Mouse (Mus musculus) B cell, adult 2 months (primary cell): Measurements from ENCODE around the gene Piwil1.
"Not testable (repeated sequence)": the region's sequence is repeated elsewhere in the genome, so short reads cannot be mapped to it uniquely, and the experiment has no call there.

Experiments
- DNase-seq, 2 experiments: peaks; one replicate each; pipeline ENCODE4 v3.0.0; 2022

The Piwil1 gene

GRCm38 (mm10) chr5:128711847-128712246 lies 9.5 kb downstream of the Piwil1 start:
- DNase-seq: no peak

- no peak for DNase-seq
These were observed 12.8 kb downstream of the Piwil1 start for GRCm38 (mm10) chr5:128715171-128715570.

DNA sequence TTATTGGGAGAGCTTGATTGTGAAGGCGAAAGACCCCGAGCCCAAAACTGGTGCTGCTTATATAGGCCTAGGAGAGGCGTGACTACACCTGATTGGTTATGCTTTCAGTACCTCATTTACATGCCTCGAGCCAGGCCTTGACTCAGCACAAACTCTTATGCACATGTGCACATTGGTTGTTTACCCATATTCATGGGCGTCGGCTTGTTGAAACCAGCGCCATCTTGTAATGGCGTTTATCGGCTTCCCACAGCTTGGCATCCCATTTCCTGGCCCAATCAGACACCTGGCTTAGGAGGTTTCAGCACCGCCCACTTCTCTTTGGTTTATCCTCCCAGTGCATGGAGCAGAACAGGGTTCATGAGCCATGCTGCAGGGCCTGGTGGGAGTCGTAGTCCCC lies 18.1 kb downstream of the Piwil1 start:
- not testable (repeated sequence) for DNase-seq

DNA sequence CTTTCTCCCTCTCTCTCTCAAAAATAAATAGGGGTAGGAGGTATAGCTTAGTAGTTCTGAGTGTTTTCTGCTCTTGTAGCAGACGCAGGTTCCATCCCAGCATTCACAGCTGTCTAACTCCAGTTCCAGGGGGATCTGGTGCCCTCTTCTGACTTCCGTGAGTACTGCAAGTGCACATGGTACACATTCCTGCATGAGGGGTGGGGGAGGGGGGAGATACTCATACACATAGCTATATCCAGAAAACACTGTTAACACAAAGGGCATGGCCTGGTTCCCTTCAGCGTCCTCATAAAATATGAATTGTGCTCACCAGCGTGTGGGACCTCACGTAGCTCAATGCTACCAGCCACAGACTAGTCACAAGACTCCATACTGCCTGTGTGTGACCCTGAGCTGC lies 27.0 kb downstream of the Piwil1 start:
- no peak for DNase-seq

GRCm38 (mm10) chr5:128730634-128731033 lies 28.3 kb downstream of the Piwil1 start:
- no peak for DNase-seq

GRCm38 (mm10) chr5:128732416-128733014 lies 30.2 kb downstream of the Piwil1 start:
- DNase-seq: no peak

DNA sequence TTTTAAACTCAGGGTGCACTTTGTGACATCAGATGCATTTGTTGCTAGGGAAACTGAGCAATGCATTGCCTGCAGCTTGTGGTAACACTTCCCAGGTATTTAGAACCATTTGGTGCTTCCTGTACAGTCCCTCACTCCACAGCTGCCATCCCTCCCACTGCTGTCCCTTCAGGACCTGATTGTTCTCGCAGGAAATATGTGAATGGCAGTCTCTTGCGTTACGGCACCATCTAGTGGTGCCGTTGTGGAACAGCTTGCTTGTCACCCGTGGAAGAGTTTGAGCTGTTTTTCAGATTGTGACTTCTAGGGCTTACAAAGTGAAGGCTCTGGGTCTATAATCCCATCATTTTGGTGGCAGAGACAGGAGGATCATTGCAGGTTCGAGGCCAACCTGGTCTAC lies 31.6 kb downstream of the Piwil1 start:
- no peak for DNase-seq

GRCm38 (mm10) chr5:128735921-128736320 lies 33.6 kb downstream of the Piwil1 start:
- DNase-seq: no peak

- DNase-seq: no peak
These were observed 37.0 kb downstream of the Piwil1 start for GRCm38 (mm10) chr5:128739168-128739837.

GRCm38 (mm10) chr5:128739838-128740171 lies 37.5 kb downstream of the Piwil1 start:
- DNase-seq: no peak

- DNase-seq: no peak
These were observed 42.0 kb downstream of the Piwil1 start for GRCm38 (mm10) chr5:128744351-128744750.

DNA sequence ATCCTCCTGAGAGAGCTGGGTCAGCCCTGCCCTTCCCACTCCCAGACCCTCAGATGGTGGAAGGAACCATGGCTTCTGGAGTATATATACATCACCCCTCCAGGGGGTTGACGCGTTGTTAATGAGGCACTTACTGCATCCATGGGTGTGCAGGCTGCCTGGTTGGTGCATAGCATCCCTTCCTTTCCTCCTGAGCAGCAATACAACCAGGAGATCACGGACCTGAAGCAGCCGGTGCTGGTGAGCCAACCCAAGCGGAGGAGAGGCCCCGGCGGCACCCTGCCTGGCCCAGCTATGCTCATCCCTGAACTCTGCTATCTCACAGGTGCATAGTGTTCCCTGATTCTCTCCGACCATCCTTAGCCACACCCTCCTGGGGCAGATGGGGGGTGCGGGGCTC lies 42.9 kb downstream of the Piwil1 start:
- no peak for DNase-seq

- DNase-seq: no peak
These were observed 43.9 kb downstream of the Piwil1 start for GRCm38 (mm10) chr5:128746261-128746660.

- no peak for DNase-seq
These were observed 58.8 kb downstream of the Piwil1 start for GRCm38 (mm10) chr5:128761118-128761517.

DNA sequence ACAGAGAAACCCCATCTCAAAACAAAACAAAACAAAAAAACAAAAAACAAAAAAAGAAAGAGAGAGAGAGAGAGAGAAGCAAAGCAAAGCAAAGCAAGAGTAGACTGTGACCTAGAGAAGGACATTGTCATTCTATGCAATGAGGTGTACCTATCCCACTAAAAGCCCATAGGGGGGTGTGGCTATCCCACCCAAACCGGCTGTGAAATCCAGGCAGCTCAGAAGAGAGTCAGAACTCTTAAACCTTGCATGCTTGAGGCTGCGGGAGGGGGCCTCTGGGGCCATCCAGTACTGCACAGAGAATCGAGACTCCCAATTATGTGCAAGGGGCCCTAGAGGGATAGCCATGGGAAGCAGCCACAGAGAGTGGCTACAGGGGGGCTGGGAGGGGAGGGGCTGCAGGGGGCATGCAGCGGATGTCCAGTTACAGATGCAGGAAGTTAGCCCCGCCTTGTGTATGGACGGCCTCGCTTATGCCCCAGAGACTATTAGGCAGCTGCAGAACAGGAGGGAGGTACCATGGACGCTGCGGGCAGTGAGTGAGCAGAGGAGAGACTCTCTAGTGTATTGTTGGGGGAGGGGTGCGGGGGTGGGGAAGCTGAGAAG lies 66.8 kb downstream of the Piwil1 start:
- no peak for DNase-seq

DNA sequence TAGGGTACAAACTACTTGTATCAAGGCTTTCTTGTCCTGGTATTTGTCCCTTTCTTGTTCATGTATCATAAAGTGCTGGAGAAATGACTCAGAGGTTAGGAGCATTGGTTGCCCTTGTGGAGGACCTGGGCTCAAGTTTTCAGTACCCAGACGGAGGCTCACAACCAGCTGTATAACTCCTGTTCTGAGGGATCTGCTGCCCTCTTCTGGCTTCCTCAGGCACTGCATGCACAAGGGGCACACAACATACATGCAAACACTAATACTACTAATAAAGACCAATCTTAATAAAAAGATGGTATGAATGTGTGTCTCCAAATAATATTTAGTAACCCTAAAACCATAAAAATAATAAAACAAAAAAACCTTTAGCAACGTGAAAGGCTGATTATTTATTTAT lies 74.1 kb downstream of the Piwil1 start:
- DNase-seq: no peak

DNA sequence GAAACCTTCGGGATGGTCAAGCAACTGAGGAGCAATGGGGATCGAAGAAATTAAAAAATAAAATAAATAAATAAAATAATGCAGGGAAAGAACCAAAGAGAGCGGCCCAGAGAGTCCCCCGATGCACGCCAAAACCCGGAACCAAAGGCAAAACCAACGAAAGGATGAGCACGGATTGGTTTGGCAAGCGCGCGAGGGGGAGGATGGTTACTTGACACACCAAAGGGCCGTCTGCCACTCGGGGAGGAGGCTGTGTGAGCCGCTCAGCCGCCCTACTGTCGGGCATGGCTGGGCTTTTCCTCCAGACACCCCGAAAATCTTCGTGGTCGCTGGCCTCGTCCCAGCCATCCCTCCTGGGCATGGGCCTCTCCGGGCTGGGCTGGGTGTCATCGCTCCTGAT lies 79.3 kb downstream of the Piwil1 start:
- no peak for DNase-seq

- DNase-seq: no peak
These were observed 98.3 kb downstream of the Piwil1 start for GRCm38 (mm10) chr5:128800592-128800991.
